Mouse (Mus musculus): Measurements from ENCODE around the gene Rps27l. TPM values are rescaled to one million over a fixed set of nuclear protein-coding genes. Genes with fewer than 3 reads are reported as not detected.

The Rps27l gene
- total RNA-seq, 2 experiments from 2014 or later = 301 to 308 TPM

GRCm38 (mm10) chr9:66919382-66919971 is 26.4 kb upstream of the Rps27l start, which contains the start of gene Rab8b:
TSS of gene Rab8b (minus strand) at chr9:66919687.
- peak; percentile 90 to 96 for DNase-seq (ENCODE audit: low spot score in 2 of 2)

- DNase-seq (ENCODE audit: low spot score in 2 of 2) = no peak
Observed at GRCm38 (mm10) chr9:66919981-66920380, 25.9 kb upstream of the Rps27l start.

GRCm38 (mm10) chr9:66920488-66921279 is 25.2 kb upstream of the Rps27l start:
- no peak for DNase-seq (ENCODE audit: low spot score in 2 of 2)

GRCm38 (mm10) chr9:66922076-66922475 is 23.8 kb upstream of the Rps27l start:
- no peak for DNase-seq (ENCODE audit: low spot score in 2 of 2)

GRCm38 (mm10) chr9:66925853-66926252 is 20.0 kb upstream of the Rps27l start:
- DNase-seq (ENCODE audit: low spot score in 2 of 2) = no peak

- DNase-seq (ENCODE audit: low spot score in 2 of 2) = no peak
Observed at GRCm38 (mm10) chr9:66927696-66928402, 18.0 kb upstream of the Rps27l start.

GRCm38 (mm10) chr9:66930351-66930750 is 15.5 kb upstream of the Rps27l start:
- no peak for DNase-seq (ENCODE audit: low spot score in 2 of 2)

- DNase-seq (ENCODE audit: low spot score in 2 of 2) = no peak
Observed at GRCm38 (mm10) chr9:66933869-66934808, 11.7 kb upstream of the Rps27l start.

- DNase-seq (ENCODE audit: low spot score in 2 of 2) = no peak
Observed at GRCm38 (mm10) chr9:66937507-66937906, 8.4 kb upstream of the Rps27l start.

GRCm38 (mm10) chr9:66938836-66939235 is 7.0 kb upstream of the Rps27l start:
- DNase-seq (ENCODE audit: low spot score in 2 of 2) = no peak

- no peak for DNase-seq (ENCODE audit: low spot score in 2 of 2)
Observed at GRCm38 (mm10) chr9:66945161-66945560, 725 bp upstream of the Rps27l start.

GRCm38 (mm10) chr9:66948536-66948935 is 2.6 kb downstream of the Rps27l start:
- no peak for DNase-seq (ENCODE audit: low spot score in 2 of 2)

GRCm38 (mm10) chr9:66952321-66952720 is 6.4 kb downstream of the Rps27l start:
- no peak for DNase-seq (ENCODE audit: low spot score in 2 of 2)

GRCm38 (mm10) chr9:66952886-66953285 is 7.0 kb downstream of the Rps27l start:
- DNase-seq (ENCODE audit: low spot score in 2 of 2) = no peak

GRCm38 (mm10) chr9:66957451-66957850 is 11.6 kb downstream of the Rps27l start:
- DNase-seq (ENCODE audit: low spot score in 2 of 2) = no peak

- no peak for DNase-seq (ENCODE audit: low spot score in 2 of 2)
Observed at GRCm38 (mm10) chr9:66961478-66961877, 15.6 kb downstream of the Rps27l start.

GRCm38 (mm10) chr9:66967492-66967891 is 21.6 kb downstream of the Rps27l start:
- no peak for DNase-seq (ENCODE audit: low spot score in 2 of 2)

GRCm38 (mm10) chr9:66971116-66971515 is 25.2 kb downstream of the Rps27l start:
- no peak for DNase-seq (ENCODE audit: low spot score in 2 of 2)

- DNase-seq (ENCODE audit: low spot score in 2 of 2) = peak; percentile 26 to 52
Observed at GRCm38 (mm10) chr9:66974721-66975225, 28.9 kb downstream of the Rps27l start.

GRCm38 (mm10) chr9:66975239-66975645 is 29.4 kb downstream of the Rps27l start, which contains the start of gene Lactb:
TSS of gene Lactb (minus strand) at chr9:66975484.
- peak; percentile 88 to 90 for DNase-seq (ENCODE audit: low spot score in 2 of 2)

- DNase-seq (ENCODE audit: low spot score in 2 of 2) = no peak
Observed at GRCm38 (mm10) chr9:66977121-66977520, 31.2 kb downstream of the Rps27l start.

Measured in adrenal gland, postnatal 4 days (tissue).